Mouse (Mus musculus) CH12.LX (cell line): Measurements from ENCODE around the gene Cd7.

Experiments
- CTCF ChIP-seq, 2 experiments: IDR thresholded peaks in 1 of 2; conservative IDR thresholded peaks in 1 of 2; 2 replicates each; pipeline ENCODE4 v1.5.1; 2011 to 2012; ENCODE audit warnings: low read depth in 2 of 2, low read length in 2 of 2, improper control_type of control experiment in 1 of 2, inconsistent platforms in 1 of 2, mild to moderate bottlenecking in 1 of 2, moderate library complexity in 1 of 2
- HCFC1 ChIP-seq: IDR thresholded peaks from 2 replicates; pipeline ENCODE4 v1.6.1; 2012; ENCODE audit warnings: low read depth, mild to moderate bottlenecking, inconsistent platforms, low read length, improper control_type of control experiment
- MYC ChIP-seq: IDR thresholded peaks from 2 replicates; pipeline ENCODE4 v1.6.1; 2011; ENCODE audit warnings: low read depth, mild to moderate bottlenecking, improper control_type of control experiment, low read length
- POLR2A ChIP-seq: IDR thresholded peaks from 2 replicates; pipeline ENCODE4 v1.6.1; 2011; ENCODE audit warnings: low read depth, mild to moderate bottlenecking, improper control_type of control experiment, low read length
- RAD21 ChIP-seq: IDR thresholded peaks from 2 replicates; pipeline ENCODE4 v1.6.1; 2011; ENCODE audit warnings: low read depth, mild to moderate bottlenecking, low read length, improper control_type of control experiment, moderate library complexity
- USF1 ChIP-seq: IDR thresholded peaks from 2 replicates; pipeline ENCODE4 v1.6.1; 2014; ENCODE audit warnings: low read depth, mild to moderate bottlenecking, inconsistent platforms, low read length, improper control_type of control experiment

DNA sequence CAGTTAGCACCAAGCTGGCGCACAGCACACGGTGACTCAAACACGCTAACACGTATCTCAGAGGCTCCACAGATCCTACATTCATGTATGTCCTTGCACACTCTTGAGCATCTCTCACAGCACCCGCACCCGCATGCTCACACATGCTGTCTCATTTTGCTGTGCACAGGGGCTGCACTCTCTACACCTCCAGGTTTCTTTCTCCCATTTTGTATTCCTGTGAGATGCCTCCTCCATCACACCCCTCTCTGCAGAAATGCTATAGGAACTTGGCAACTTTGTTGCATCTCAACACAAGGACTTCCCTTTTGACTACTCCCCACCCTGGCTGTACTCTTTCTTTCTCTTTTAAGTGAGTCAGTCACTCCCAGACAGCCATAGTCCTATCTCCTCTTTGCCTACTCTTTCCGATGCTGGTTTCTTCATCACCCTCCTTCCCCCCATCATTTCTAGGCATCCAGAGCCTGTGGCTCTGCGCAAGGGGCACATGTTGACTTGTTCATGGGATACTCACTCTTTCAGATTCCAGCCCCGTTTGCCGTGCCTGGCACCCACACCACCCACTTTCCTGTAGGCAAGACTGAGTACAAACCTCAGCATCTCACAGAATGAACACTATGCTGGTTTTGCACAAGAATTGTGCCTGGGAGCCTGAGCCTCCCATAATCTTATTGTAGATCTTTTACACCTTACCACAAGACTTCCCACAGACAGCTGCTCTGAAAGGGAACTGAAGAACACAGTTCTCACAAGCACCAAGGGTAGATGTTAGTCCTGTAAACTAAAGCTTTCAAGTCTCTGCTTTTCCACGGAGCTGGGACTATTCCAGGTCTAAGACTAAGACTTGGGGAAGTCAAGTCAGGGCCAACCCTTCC lies 615 bp downstream of the Cd7 start:
- TF ChIP-seq MYC (no peak), CTCF (conservative IDR thresholded peaks at IDR 0.05 in 1 of 2, IDR thresholded peaks at IDR 0.05 in 1 of 2; ENCODE audit: low read depth in 2 of 2, low read length in 2 of 2) (no peak), USF1 (no peak), RAD21 (no peak), POLR2A (no peak), HCFC1 (no peak)
